Mouse (Mus musculus) granulocyte monocyte progenitor cell, adult 5-6 weeks (primary cell): ENCODE measurements around the gene Ado. TPM values are rescaled to one million over a fixed set of nuclear protein-coding genes. Genes with fewer than 3 reads are reported as not detected.
A peak's percentile ranks its signal among the peaks of the same experiment; 100 is the strongest.

Source experiments
- ATAC-seq: replicated peaks from 2 replicates; pipeline ENCODE4 v1.8.0; 2016; ENCODE audit warnings: mild to moderate bottlenecking, moderate TSS enrichment, inconsistent platforms; ENCODE audit not compliant: poor library complexity, severe bottlenecking
- total RNA-seq, 2 experiments: library from RNA; stranded (forward) in 1 of 2; stranded (reverse) in 1 of 2; fragments of 200-712, 200-1000 nt in 1 of 2; fragments of >200 nt in 1 of 2; fragmentation: Nextera tagmentation in 1 of 2; gene quantifications; 2 replicates each; pipeline ENCODE4 v1.2.3; 2014 to 2017

The Ado gene
- total RNA-seq, 2 experiments from 2014 or later, result 21.7 to 21.9 TPM

GRCm38 (mm10) chr10:67537151-67537994 lies 11.4 kb downstream of the Ado start:
- ATAC-seq, result peak; percentile 65

DNA sequence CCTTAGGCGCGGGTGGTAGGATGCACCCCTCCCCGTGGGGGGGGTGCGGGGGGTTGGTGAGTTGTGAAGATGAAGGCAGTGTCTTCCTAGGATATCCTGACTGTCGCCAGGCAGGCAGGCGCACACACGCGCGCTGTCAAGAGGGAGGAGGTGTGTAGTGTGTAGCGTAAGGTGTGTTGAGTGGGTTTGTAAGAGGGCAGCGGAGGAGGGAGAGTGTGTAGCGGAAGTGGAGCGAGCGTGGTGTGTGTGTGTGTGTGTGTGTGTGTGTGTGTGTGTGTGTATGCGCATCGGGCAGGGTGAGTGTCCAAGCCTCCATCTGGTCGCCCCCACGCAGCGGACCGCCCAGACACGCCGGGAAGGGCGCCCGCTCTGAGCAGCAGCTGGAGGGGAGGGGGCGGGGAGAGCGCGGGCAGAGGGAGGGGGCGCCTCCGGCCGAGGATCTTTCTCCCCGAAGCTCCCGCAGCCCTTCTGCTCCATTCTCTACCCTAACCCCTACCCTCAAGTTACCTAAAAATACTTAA lies 12.1 kb downstream of the Ado start:
- peak; percentile 9 for ATAC-seq

GRCm38 (mm10) chr10:67535972-67536371 lies 12.8 kb downstream of the Ado start:
- peak; percentile 52 for ATAC-seq

- ATAC-seq, result peak; percentile 28
Measured at GRCm38 (mm10) chr10:67535256-67535655, 13.5 kb downstream of the Ado start, which contains the start of gene Egr2. Gene Egr2 (plus strand): TSS chr10:67535475.

- ATAC-seq, result no peak
Measured at GRCm38 (mm10) chr10:67529769-67530168, 19.0 kb downstream of the Ado start.

DNA sequence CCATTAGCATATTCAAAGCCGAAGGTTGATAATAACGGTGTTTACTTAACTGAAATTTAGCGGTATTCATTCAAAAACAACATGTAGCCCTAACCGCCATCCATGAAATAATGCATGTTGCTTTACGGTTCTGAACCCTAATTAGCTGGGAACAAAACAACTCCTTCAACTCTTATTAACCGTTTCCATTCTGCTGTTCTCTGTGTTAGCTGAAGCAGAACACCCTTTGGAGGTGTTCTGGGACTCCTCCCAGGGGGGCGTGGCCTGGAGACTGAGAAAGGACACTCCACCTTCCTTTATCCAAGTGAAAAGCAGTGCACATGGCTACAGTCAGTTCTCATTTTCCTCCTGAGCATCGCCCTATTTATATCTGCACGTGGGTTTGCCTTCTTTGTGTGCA lies 22.3 kb downstream of the Ado start:
- no peak for ATAC-seq

DNA sequence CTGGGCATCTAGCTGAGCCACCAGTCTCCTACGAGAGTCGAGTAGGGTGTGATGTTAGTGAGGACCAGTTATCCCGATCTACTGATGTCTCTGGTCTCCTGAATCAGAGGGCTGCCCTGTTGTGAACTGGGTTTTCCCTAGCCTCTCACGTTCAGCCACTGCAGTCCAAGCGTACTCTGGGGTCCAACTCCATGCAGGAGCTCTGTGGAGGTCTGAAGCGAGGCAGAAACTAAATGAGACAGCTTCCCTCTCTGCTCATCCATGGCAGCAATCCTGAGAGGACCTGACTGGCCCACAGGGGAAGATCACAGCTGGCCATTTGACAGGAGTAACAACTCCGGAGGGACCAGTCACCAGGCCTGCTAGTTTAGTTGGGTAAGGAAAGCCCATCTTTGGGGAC lies 24.1 kb downstream of the Ado start:
- ATAC-seq, result no peak

DNA sequence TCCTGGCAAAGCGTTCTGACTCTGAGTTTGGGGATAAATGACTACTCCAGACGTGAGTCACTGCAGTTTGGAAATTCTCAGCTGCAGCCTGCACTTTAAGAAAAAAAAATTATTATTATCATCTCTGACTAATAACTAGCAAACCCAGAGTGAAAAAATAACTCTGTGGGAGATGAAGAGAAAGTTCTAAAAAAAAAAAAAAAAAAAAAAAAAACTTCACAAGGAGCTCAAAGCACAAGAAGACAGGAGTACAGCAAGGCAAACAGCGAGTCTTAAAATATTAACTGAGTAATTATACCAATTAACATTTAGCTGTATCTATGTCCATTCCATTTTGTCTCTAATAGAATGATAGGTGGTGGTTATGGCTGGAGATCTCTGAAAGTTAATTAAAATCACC lies 24.6 kb downstream of the Ado start:
- no peak for ATAC-seq

DNA sequence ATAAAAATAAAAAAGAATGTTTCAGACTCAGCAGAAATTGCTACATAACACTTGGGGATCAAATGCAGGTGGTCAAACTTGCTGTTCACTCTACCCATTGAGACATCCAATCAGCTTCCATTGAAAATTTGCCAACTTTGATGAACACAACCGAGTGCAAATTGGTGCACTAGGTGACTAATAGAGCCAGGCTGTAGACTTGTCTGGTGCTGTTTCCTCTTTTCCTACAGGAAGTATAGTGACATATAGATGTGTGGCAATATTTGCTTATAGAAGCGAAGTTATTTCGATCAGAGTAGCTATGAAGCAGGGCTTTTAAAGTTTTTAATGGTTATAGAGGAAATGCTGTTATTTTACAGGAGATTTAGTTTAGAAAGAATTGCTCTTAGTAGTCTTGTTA lies 30.0 kb downstream of the Ado start:
- peak; percentile 100 for ATAC-seq

GRCm38 (mm10) chr10:67512871-67513270 lies 35.9 kb downstream of the Ado start:
- no peak for ATAC-seq

DNA sequence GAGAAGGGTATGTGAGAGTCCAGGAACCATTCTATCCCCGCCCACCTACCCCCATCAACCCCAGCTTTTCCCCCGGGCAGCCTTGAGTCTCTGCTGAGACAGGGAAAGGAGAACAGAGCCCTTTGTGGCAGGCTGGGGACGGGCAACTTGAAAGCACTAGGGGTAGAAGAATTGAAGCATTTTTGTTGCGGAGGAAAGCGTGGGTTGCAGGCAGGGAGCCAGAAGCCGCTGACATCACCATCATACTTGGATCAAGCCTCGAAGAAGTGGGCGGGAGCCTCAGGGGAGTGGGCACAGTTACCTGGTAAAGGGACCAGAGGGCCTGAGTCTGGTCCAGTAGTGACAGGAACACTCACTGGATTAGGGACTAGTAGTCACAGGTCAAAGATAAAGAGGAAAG lies 36.5 kb downstream of the Ado start:
- ATAC-seq, result no peak

- ATAC-seq, result no peak; the same call in 1 of the 2 replicates
Measured at GRCm38 (mm10) chr10:67505248-67505647, 43.5 kb downstream of the Ado start.

DNA sequence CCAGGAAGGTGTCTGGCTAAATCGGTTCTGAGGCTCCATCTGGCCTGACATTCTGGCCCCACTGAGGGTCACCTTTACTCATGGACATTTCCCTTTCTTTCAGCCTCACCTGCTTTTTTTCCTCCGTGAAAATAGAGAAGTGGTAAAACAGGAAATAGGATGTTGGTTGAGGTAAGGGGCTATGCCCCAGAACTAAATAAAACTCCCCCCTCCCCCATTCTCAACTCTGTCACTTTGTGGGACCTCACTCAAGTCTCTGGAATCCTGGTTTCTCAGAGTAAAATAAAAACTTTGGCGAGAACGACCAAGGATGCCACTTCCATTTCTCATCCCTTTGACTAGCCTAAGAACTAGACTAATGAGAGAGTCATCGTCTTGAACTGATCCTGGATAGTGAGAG lies 44.7 kb downstream of the Ado start:
- no peak for ATAC-seq

DNA sequence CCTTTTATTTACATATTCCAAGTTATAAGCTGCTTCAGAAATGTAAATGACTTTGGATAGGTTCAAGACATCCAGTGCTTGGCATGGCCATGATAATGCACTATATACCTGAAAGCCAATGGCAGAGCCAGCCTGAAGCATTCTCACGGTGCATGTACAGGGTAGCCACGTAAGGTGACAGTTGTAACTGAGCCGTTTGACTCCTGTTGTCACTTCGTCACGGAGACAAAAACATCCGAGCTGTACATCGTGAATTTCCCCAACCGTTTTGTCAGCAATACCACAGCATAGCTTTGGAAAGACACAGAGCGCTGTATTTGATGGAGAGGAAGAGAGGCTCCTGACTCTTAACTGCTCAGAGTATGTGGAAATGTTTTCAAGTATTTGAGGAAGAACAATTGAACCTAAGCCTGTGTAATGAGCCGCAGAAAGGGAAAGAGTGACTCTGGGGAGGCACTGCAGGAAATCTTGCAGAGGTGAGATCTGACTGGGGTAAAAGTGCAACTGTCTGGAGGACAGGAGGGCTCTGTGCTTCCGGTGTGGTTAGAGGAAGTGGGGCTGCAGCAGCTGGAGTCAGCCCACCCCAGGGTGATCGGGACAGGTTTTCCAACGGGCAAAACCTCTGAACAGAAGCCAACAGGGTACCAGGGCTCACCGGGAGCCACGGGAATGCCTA lies 45.3 kb downstream of the Ado start:
- peak; percentile 91 for ATAC-seq

DNA sequence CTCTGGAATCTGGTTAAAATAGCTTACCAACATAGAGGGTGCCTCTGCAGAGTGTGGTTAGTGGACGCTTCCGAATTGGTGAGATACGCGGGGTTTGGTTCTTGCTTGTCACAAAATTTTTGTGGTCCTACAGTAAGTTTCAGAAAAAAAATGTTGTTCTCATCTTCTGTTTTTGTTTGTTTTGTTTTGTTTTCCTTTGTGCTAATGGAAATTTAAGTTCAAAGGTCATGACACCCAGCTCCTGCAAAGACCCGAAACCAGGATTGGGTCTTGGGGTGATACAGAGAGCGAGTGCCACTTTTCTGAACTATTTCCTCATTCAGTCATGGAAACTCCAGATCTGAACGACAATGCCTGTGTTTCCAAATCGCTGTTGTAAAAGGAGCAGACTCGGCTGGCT lies 50.8 kb downstream of the Ado start:
- ATAC-seq, result no peak

DNA sequence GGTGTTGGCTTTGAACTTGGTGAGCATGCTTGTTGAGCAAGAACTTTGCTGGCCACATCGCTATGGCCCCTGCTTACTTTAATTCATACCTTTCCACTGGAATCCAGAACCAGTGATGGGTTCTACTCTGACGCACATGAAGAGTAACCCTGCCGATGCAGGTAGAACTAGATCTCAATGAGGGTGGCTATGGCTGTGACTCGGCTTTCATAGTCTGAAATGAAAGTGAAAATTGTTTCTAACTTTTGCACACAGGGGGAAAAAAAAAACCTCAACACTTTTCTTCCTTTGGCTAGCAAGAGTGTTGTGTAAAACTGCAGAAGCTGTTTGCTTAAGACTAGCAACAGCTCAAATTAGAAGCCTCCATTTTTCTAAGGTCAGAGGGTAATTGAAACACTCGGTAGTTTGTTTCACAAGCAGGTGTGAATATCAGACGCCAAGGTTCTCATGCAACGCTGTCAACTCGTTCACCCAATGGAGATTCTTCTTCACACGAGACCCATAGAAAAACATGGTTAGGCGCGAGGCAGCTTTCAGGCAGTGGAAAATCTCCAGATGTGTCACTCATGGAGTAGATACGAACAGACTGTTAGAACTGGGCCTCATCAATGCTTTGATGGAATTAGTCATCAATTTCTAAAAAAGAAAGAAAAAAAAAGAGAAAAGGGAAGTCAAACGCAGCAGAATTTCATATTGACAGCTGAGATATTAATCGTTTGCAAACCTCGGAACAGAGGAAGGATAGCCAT lies 51.4 kb downstream of the Ado start:
- ATAC-seq, result peak; percentile 41

Other genes with a start within 250 kb of the Ado start
- not detected in 2 replicates for gene Egr2, start 13.5 kb downstream of the Ado start, total RNA-seq (2014; fragmentation: Nextera tagmentation)
- gene Egr2, start 13.5 kb downstream of the Ado start, total RNA-seq (2017), result 0.72 and 3.1 TPM in 2 replicates